Mouse (Mus musculus): ENCODE data around the gene H2-K1. TPM values are rescaled to one million over a fixed set of nuclear protein-coding genes. Genes with fewer than 3 reads are reported as not detected.
A peak's percentile ranks its signal among the peaks of the same experiment; 100 is the strongest.

The H2-K1 gene
- 31.5 and 32.7 TPM in 2 replicates for polyA plus RNA-seq (2015; fragmentation: Nextera tagmentation; extraction: Ambion mirVana)

GRCm38 (mm10) chr17:34000150-34000537 is at the start of gene H2-K1:
H2-K1 (minus strand) TSS chr17:34000347.
- peak within 1 kb of the TSS; percentile 61 for H3K4me3 ChIP-seq (ENCODE audit: low read length)
- no peak within 1 kb of the TSS for H3K27ac ChIP-seq (ENCODE audit: low read length)
- H3K4me1 ChIP-seq (ENCODE audit: insufficient read depth, low read length) = 0 out of 2 replicates have a peak, but pooled peaks cover 4% of the 10 kb centered on the region
- peaks cover 36% of the 10 kb centered on the region for H3K27me3 ChIP-seq (ENCODE audit: insufficient read depth, low read length)
- WGBS = 0% methylated on average over 27 of the region's 30 CpGs
- H3K9ac ChIP-seq (replicated peaks; ENCODE audit: low read length) = peak within 1 kb of the TSS; percentile 65
- no peaks in the 10 kb centered on the region for H3K9me3 ChIP-seq (ENCODE audit: low read length)
- no peaks in the 10 kb centered on the region for H3K36me3 ChIP-seq (ENCODE audit: insufficient read depth, low read length)
- H3K4me2 ChIP-seq (replicated peaks; ENCODE audit: low read depth, low read length) = peak within 1 kb of the TSS; percentile 98
- ATAC-seq (ENCODE audit: low FRiP score, low TSS enrichment) = peak; percentile 90

GRCm38 (mm10) chr17:34047404-34048050 is 47.4 kb upstream of the H2-K1 start:
- peaks cover 7% of the 10 kb centered on the region; the same call in 1 of the 2 replicates for H3K9me3 ChIP-seq (ENCODE audit: low read length)
- H3K27me3 ChIP-seq (ENCODE audit: insufficient read depth, low read length) = no peaks in the 10 kb centered on the region
- H3K4me1 ChIP-seq (ENCODE audit: insufficient read depth, low read length) = no peaks in the 10 kb centered on the region
- no peak for ATAC-seq (ENCODE audit: low FRiP score, low TSS enrichment)
- no peaks in the 10 kb centered on the region for H3K36me3 ChIP-seq (ENCODE audit: insufficient read depth, low read length)
- no peak overlapping the region for H3K4me2 ChIP-seq (replicated peaks; ENCODE audit: low read depth, low read length)
- H3K9ac ChIP-seq (replicated peaks; ENCODE audit: low read length) = no peak overlapping the region
- H3K4me3 ChIP-seq (ENCODE audit: low read length) = no peak overlapping the region
- WGBS = 92% methylated on average over 5 of the region's 5 CpGs
- H3K27ac ChIP-seq (ENCODE audit: low read length) = no peak overlapping the region

GRCm38 (mm10) chr17:34045941-34046340 is 45.8 kb upstream of the H2-K1 start:
- 82% methylated on average over 14 of the region's 14 CpGs for WGBS

GRCm38 (mm10) chr17:34039562-34040450 is 39.7 kb upstream of the H2-K1 start:
- 0 out of 2 replicates have a peak, but pooled peaks have one; percentile 4 for ATAC-seq (ENCODE audit: low FRiP score, low TSS enrichment)
- Histone ChIP-seq H3K9ac (replicated peaks; ENCODE audit: low read length) (peak overlapping the region; percentile 50), H3K27me3 (ENCODE audit: insufficient read depth, low read length) (0 out of 2 replicates have a peak, but pooled peaks cover 3% of the 10 kb centered on the region), H3K4me1 (ENCODE audit: insufficient read depth, low read length) (peaks cover 31% of the 10 kb centered on the region), H3K4me2 (replicated peaks; ENCODE audit: low read depth, low read length) (peak overlapping the region; percentile 58), H3K9me3 (ENCODE audit: low read length) (no peaks in the 10 kb centered on the region), H3K27ac (ENCODE audit: low read length) (no peak overlapping the region), H3K4me3 (ENCODE audit: low read length) (peak overlapping the region; percentile 27), H3K36me3 (ENCODE audit: insufficient read depth, low read length) (peaks cover 31% of the 10 kb centered on the region)
- WGBS = 15% methylated on average over 17 of the region's 17 CpGs

More at GRCm38 (mm10) chr17:34045941-34046340, 45.8 kb upstream of the H2-K1 start:
- no peak overlapping the region for H3K9ac ChIP-seq (replicated peaks; ENCODE audit: low read length)
- H3K27ac ChIP-seq (ENCODE audit: low read length) = no peak overlapping the region
- H3K4me2 ChIP-seq (replicated peaks; ENCODE audit: low read depth, low read length) = no peak overlapping the region
- H3K27me3 ChIP-seq (ENCODE audit: insufficient read depth, low read length) = no peaks in the 10 kb centered on the region
- H3K4me1 ChIP-seq (ENCODE audit: insufficient read depth, low read length) = peaks cover 7% of the 10 kb centered on the region
- no peak overlapping the region for H3K4me3 ChIP-seq (ENCODE audit: low read length)
- peaks cover 7% of the 10 kb centered on the region; the same call in 1 of the 2 replicates for H3K9me3 ChIP-seq (ENCODE audit: low read length)
- no peaks in the 10 kb centered on the region for H3K36me3 ChIP-seq (ENCODE audit: insufficient read depth, low read length)
- no peak for ATAC-seq (ENCODE audit: low FRiP score, low TSS enrichment)

- peak within 1 kb of the TSS; percentile 58 for H3K4me2 ChIP-seq (replicated peaks; ENCODE audit: low read depth, low read length)
- peaks cover 38% of the 10 kb centered on the region for H3K36me3 ChIP-seq (ENCODE audit: insufficient read depth, low read length)
- ATAC-seq (ENCODE audit: low FRiP score, low TSS enrichment) = peak; percentile 46
- H3K9me3 ChIP-seq (ENCODE audit: low read length) = no peaks in the 10 kb centered on the region
- peaks cover 31% of the 10 kb centered on the region for H3K4me1 ChIP-seq (ENCODE audit: insufficient read depth, low read length)
- H3K27ac ChIP-seq (ENCODE audit: low read length) = no peak within 1 kb of the TSS
- WGBS = 4% methylated on average over 28 of the region's 28 CpGs
- H3K9ac ChIP-seq (replicated peaks; ENCODE audit: low read length) = peak within 1 kb of the TSS; percentile 50
- peak within 1 kb of the TSS; percentile 27 for H3K4me3 ChIP-seq (ENCODE audit: low read length)
- 0 out of 2 replicates have a peak, but pooled peaks cover 3% of the 10 kb centered on the region for H3K27me3 ChIP-seq (ENCODE audit: insufficient read depth, low read length)
Measured at GRCm38 (mm10) chr17:34038878-34039561, 38.9 kb upstream of the H2-K1 start, which contains the start of gene Col11a2. Col11a2 (plus strand) TSS chr17:34039437.

GRCm38 (mm10) chr17:34038440-34038839 is 38.3 kb upstream of the H2-K1 start:
- Histone ChIP-seq H3K9ac (replicated peaks; ENCODE audit: low read length) (peak overlapping the region; percentile 50; the same call in 1 of the 2 replicates), H3K27ac (ENCODE audit: low read length) (no peak overlapping the region), H3K27me3 (ENCODE audit: insufficient read depth, low read length) (0 out of 2 replicates have a peak, but pooled peaks cover 3% of the 10 kb centered on the region), H3K36me3 (ENCODE audit: insufficient read depth, low read length) (peaks cover 41% of the 10 kb centered on the region), H3K4me3 (ENCODE audit: low read length) (peak overlapping the region; percentile 27), H3K4me1 (ENCODE audit: insufficient read depth, low read length) (peaks cover 34% of the 10 kb centered on the region), H3K4me2 (replicated peaks; ENCODE audit: low read depth, low read length) (peak overlapping the region; percentile 58), H3K9me3 (ENCODE audit: low read length) (no peaks in the 10 kb centered on the region)
- no peak for ATAC-seq (ENCODE audit: low FRiP score, low TSS enrichment)
- WGBS = 11% methylated on average over 20 of the region's 21 CpGs

GRCm38 (mm10) chr17:34037241-34037640 is 37.1 kb upstream of the H2-K1 start:
- Histone ChIP-seq H3K27ac (ENCODE audit: low read length) (no peak overlapping the region), H3K4me3 (ENCODE audit: low read length) (no peak overlapping the region), H3K4me1 (ENCODE audit: insufficient read depth, low read length) (peaks cover 44% of the 10 kb centered on the region), H3K9me3 (ENCODE audit: low read length) (no peaks in the 10 kb centered on the region), H3K36me3 (ENCODE audit: insufficient read depth, low read length) (peaks cover 41% of the 10 kb centered on the region), H3K4me2 (replicated peaks; ENCODE audit: low read depth, low read length) (no peak overlapping the region), H3K9ac (replicated peaks; ENCODE audit: low read length) (no peak overlapping the region), H3K27me3 (ENCODE audit: insufficient read depth, low read length) (0 out of 2 replicates have a peak, but pooled peaks cover 3% of the 10 kb centered on the region)
- 88% methylated on average over 7 of the region's 7 CpGs for WGBS
- ATAC-seq (ENCODE audit: low FRiP score, low TSS enrichment) = no peak

GRCm38 (mm10) chr17:34036647-34037046 is 36.5 kb upstream of the H2-K1 start:
- H3K27me3 ChIP-seq (ENCODE audit: insufficient read depth, low read length) = 0 out of 2 replicates have a peak, but pooled peaks cover 3% of the 10 kb centered on the region
- H3K4me2 ChIP-seq (replicated peaks; ENCODE audit: low read depth, low read length) = no peak overlapping the region
- no peak overlapping the region for H3K4me3 ChIP-seq (ENCODE audit: low read length)
- H3K4me1 ChIP-seq (ENCODE audit: insufficient read depth, low read length) = peaks cover 44% of the 10 kb centered on the region
- WGBS = 73% methylated on average over 10 of the region's 10 CpGs
- H3K27ac ChIP-seq (ENCODE audit: low read length) = no peak overlapping the region
- H3K9me3 ChIP-seq (ENCODE audit: low read length) = no peaks in the 10 kb centered on the region
- no peak overlapping the region for H3K9ac ChIP-seq (replicated peaks; ENCODE audit: low read length)
- peaks cover 41% of the 10 kb centered on the region for H3K36me3 ChIP-seq (ENCODE audit: insufficient read depth, low read length)
- ATAC-seq (ENCODE audit: low FRiP score, low TSS enrichment) = no peak

- no peak for ATAC-seq (ENCODE audit: low FRiP score, low TSS enrichment)
- H3K27ac ChIP-seq (ENCODE audit: low read length) = no peak overlapping the region
- 91% methylated on average over 8 of the region's 9 CpGs for WGBS
- 0 out of 2 replicates have a peak, but pooled peaks cover 3% of the 10 kb centered on the region for H3K27me3 ChIP-seq (ENCODE audit: insufficient read depth, low read length)
- no peak overlapping the region for H3K4me2 ChIP-seq (replicated peaks; ENCODE audit: low read depth, low read length)
- H3K9ac ChIP-seq (replicated peaks; ENCODE audit: low read length) = no peak overlapping the region
- H3K4me1 ChIP-seq (ENCODE audit: insufficient read depth, low read length) = peaks cover 38% of the 10 kb centered on the region
- H3K9me3 ChIP-seq (ENCODE audit: low read length) = no peaks in the 10 kb centered on the region
- no peak overlapping the region for H3K4me3 ChIP-seq (ENCODE audit: low read length)
- H3K36me3 ChIP-seq (ENCODE audit: insufficient read depth, low read length) = peaks cover 41% of the 10 kb centered on the region
Measured at GRCm38 (mm10) chr17:34035517-34035916, 35.4 kb upstream of the H2-K1 start.
